Mouse (Mus musculus) thymus, postnatal 0 days (tissue): Measurements from ENCODE around the gene Gm20683. TPM values are rescaled to one million over a fixed set of nuclear protein-coding genes. Genes with fewer than 3 reads are reported as not detected.

Source experiments
- DNase-seq: peaks from one replicate; pipeline ENCODE4 v3.0.0-alpha.2; 2015; ENCODE audit warnings: low spot score
- polyA plus RNA-seq: library from polyadenylated mRNA; unstranded; fragments of >200 nt; fragmentation: Nextera tagmentation; extraction: Ambion mirVana; gene quantifications from 2 replicates; pipeline ENCODE4 v1.2.1, GENCODE M21; 2015

The Gm20683 gene
- polyA plus RNA-seq, 1 experiment from 2014 or later: 1.5 TPM

DNA sequence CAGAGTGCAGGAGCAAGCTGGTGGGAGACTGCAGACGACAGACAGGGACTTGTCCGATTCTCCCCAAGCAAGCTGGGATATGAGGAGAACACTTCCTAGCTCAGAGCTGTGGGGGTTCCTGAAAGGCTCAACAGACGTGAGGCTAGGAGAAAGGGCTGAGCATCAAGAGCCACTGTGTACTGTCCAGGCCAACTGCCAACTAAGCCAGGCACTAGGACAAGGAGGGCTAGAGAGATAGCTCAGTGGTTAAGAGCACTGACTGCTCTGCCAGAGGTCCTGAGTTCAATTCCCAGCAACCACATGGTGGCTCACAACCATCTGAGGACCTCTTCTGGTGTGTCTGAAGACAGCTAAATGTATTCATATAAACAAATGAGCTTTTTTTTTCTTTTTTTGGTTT is 946 bp upstream of the Gm20683 start:
- no peak for DNase-seq

DNA sequence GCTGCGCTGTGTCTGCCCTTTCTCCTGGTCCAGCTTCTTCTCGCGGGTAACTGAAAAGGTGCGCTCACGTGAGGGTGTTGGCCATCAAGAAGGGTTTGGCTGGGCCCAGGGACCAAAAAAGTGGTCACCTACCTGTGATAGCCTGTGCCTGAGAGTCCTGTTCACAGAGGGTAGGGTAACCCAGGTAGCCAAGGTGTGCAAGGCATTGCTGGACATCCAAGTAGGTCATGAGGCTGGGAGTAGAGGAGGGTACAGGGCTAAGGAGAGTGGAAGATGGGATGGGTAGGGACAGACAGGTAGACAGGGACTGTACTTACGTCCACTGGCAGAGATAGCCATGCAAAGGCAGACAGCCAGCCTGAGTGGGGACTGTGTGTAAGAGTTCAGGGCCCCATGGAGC is 1.0 kb downstream of the Gm20683 start:
- DNase-seq: no peak

DNA sequence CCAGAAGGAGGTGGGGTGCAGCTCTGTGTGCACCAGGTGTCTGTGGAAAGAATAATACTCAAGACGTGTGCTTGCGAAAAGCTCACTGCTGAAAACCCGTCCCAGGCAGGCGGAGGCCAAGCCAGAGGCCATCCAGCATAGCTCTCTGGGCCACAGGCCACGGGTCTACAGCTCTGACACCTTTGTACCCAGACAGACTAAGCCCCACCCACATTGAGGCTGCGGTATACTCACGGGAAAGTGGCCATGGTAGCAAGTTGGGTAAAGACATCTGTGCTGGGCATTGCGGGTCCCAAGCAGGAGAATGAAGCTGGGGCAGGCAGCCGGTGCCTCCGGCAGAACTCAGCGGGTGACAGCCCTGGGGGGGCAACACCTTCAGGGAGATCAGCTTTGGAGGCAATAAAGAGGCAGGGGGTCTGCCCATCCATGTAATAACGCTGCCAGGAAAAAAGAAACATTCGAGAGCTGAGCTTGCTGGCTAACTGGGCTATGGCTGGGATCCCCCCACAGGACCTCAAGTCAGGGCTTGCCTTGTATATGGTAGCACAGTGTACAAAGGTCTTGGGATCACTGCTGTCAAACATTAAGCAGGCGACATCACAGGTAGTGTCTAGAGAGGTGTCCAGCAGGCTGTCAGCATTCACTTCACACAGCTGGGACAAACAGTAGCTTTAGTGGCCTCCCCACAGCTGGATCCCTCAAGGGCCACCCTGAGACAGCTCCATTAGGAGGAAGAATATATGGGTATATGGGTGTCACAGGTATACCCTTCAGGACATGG is 1.9 kb downstream of the Gm20683 start:
- DNase-seq: no peak

- no peak for DNase-seq
These were observed 2.7 kb downstream of the Gm20683 start for GRCm38 (mm10) chr17:25838904-25839303.

DNA sequence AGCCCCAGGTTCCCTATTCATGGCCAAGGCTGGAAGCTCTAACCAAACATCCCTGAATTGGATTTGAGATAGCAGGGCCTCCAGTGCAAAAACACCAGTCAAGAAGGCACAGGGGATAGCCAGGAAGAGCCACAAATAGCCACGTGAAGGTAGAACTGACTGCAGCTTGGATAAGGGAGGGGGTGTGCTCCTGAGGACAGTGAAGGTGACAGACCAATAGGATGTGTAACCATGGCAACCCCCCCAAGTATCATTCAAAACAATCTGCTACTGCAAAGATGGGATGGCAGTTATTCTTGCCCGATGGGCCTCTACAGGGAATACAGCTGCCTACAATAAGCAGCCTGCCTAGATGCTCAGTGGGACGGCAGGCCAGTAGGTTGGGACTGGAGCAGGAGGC is 4.0 kb downstream of the Gm20683 start:
- DNase-seq: no peak

DNA sequence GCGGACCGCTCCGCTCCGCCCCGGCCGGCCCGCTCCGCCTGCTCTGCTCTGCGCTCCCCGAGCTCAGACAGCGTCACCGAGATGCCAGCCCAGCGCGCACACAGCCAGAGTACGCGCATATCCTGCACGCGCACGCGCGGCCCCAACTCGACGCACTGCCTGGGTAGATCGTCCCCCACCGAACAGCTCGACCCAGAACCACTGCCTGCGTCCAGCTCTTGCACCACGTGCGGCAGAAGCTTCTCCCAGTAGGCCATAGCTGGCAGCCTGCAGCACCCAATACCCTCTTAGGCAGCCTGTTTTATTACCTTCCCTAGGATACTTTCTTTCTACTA is 4.5 kb downstream of the Gm20683 start, which contains the start of gene Rhbdl1:
TSS of gene Rhbdl1 (minus strand) at position 220 of the 335 bp plus-strand sequence.
- DNase-seq: peak; percentile 59

- no peak for DNase-seq
These were observed 5.0 kb downstream of the Gm20683 start for GRCm38 (mm10) chr17:25836397-25837075.

DNA sequence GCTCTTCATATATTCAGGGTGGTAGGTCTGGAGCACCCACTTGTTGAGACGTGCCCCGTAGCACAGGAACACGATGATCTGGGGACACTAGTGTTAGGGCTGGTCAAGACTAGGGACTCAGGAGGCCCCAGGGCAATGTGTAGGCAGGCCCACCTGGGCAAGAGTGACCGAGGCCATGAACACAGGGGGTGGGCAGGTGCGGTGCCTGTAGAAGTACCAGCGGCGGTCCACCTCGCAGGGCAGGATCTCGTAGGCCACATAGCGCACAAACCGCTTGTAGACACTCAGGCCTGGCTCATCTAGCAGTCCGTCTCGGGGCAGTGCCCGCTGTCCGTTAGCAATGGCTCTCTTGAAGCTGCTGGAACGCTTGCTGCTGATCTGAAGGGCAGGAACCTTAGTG is 5.7 kb downstream of the Gm20683 start:
- no peak for DNase-seq

GRCm38 (mm10) chr17:25835301-25835700 is 6.3 kb downstream of the Gm20683 start:
- no peak for DNase-seq

DNA sequence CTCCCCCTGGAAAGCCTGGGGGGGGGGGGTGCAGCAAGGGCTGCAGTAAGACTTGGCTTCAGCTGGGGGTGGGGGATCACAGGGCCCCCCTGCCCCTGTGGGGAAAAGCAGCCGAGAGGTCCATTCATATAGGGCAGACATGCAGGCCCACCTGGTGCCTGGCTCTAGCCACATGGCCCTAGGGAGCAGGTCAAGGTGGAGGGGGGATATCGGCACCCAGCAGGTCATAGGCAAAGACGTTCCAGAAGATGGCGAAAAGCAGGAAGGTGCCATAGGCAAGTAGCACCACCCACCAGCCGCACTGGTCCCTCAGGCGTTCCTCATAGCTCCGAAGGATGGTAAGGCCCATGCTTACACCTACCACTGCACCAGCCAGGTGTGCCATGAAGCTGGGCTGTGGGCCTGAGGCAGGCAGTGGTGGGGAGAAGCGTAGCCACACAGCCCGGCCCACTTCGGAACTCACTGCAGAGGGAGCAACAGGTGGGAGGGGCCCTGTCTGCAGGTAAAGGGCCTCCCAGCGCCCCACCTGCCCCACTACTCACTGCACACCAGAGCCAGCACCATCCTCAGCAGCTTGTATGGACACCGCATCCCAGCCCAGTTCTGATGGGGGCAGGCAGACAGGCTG is 6.9 kb downstream of the Gm20683 start:
- DNase-seq: no peak

DNA sequence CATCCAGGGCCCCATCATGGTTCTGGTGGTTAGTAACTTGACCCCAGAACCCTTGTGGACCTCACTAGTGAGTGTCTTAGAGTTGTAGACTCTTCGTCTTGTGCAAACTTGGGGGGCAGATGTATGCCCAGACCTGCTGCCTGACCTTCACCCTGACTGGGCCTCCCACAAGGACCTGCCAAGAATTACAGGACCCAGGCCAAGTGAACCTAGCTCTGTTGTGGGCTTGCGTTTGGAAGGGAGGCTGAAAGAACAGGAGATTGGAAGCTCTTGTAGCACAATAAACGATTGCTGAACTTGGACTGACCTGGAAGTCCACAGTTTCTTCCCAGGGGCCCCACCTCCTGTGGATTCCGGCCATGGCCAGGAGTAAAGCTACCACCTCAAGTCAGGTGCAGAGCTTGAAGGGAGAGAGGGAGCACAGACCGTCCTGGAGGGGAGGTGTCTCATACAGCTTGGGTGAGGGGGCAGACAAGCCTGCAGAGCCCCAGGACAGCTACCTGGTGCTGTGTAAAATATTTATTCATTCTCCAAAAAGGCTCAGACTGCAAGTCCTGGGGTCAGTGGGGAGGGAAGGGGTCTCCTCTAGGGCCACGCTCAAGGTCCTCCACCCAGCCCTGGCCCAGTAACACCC is 7.5 kb downstream of the Gm20683 start:
- no peak for DNase-seq

DNA sequence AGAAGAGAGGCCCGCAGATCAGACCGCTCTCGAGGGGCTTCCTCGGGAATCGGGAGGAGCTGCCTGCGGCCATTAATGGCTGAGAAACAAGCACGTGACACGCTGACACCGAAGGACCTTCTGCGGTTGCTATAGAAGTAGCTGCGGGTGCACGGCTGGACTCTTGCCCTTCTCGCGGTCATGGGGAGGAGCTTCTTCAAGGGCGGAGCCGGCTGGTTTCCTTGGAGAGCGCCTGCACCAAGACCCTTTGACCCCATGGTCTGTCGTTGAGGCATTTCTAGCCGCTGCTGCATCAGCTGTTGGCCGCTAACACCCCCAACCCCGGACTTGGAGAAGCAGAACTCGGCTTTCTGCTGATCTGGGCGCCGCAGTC is 8.3 kb downstream of the Gm20683 start, which contains the start of gene Stub1:
TSS of gene Stub1 (minus strand) at position 114 of the 373 bp plus-strand sequence.
- DNase-seq: no peak

DNA sequence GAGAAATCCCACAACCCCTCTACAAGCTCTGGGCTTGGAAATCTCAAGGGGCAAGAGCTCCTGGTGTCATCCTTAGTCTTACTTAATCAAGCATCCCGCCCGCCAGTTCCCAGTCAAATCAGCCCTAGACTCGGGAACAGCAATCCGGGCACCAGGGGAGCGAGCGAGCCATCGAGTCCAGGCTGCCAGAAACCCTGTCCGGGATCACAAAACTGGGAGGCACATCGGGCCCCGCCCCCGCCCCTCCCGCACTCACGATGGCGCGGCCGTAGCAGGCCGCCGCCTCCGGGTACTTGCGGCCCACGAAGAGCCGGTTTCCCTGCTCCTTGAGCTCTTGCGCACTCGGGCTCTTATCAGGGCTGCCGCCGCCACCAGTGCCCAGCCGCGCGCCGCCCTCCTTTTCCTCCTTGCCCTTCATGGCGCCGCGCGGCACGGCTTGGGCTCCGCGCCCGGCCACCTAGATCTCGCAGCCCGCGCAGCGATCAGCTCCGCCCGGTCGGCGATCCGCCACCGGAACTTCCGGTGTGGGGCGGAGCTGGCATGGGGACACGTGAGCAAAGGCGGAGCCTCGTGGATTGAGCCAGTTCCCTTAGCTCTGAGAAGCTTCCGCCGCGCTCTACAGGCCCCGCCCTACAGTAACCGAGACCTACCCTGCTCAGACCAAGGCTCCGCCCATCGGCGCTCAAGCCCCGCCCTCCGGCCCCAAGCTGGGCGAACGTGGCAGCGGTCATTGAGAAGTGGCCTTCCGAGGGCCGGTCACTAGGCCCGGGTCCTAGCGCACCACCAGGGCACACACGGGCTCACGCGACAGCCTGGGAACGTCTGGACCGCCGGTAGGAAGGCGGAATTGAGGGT is 8.9 kb downstream of the Gm20683 start:
- DNase-seq: peak; percentile 98

- no peak for DNase-seq
These were observed 9.9 kb downstream of the Gm20683 start for GRCm38 (mm10) chr17:25831451-25832281.

- DNase-seq: no peak
These were observed 10.6 kb downstream of the Gm20683 start for GRCm38 (mm10) chr17:25830806-25831431.

GRCm38 (mm10) chr17:25830200-25830753 is 11.3 kb downstream of the Gm20683 start:
- DNase-seq: no peak

GRCm38 (mm10) chr17:25829558-25830017 is 12.0 kb downstream of the Gm20683 start:
- no peak for DNase-seq

GRCm38 (mm10) chr17:25828712-25829557 is 12.6 kb downstream of the Gm20683 start, which contains the start of gene Jmjd8:
Jmjd8 (plus strand) TSS chr17:25828867.
- peak; percentile 81 for DNase-seq
